Mouse (Mus musculus): ENCODE measurements around the gene Hmgcs2. TPM values are rescaled to one million over a fixed set of nuclear protein-coding genes. Genes with fewer than 3 reads are reported as not detected.

Gene Hmgcs2
- total and polyA plus RNA-seq, 2 experiments = 765 to 1,077 TPM

GRCm38 (mm10) chr3:98334010-98334409, 53.8 kb downstream of the Hmgcs2 start:
- H3K36me3 ChIP-seq (ENCODE audit: control insufficient read depth, insufficient read depth, low read length) = no peaks in the 10 kb centered on the region
- no peaks in the 10 kb centered on the region for H3K79me2 ChIP-seq (ENCODE audit: control insufficient read depth, insufficient read depth, low read length)
- H3K27me3 ChIP-seq (ENCODE audit: control insufficient read depth, insufficient read depth, low read length) = no peaks in the 10 kb centered on the region
- H3K27ac ChIP-seq (replicated peaks; ENCODE audit: insufficient read depth, low read depth, low read length) = no peak overlapping the region
- TF ChIP-seq POLR2A (IDR thresholded peaks at IDR 0.05; ENCODE audit: extremely low read depth, insufficient read depth, low read length) (no peak), CTCF (IDR thresholded peaks at IDR 0.05; ENCODE audit: low read depth, low read length) (no peak)
- 0 out of 2 replicates have a peak, but pooled peaks cover 3% of the 10 kb centered on the region for H3K4me1 ChIP-seq (ENCODE audit: control insufficient read depth, insufficient read depth, low read length)
- H3K4me3 ChIP-seq (ENCODE audit: insufficient read depth, low read depth, low read length) = no peak overlapping the region
- WGBS = 85% methylated on average over 2 of the region's 2 CpGs
- no peak for DNase-seq (ENCODE audit: extremely low read depth, low read depth, low spot score)
- H3K9ac ChIP-seq (ENCODE audit: low read depth, low read length) = no peak overlapping the region

- H3K36me3 ChIP-seq (ENCODE audit: control insufficient read depth, insufficient read depth, low read length) = no peaks in the 10 kb centered on the region
- H3K4me3 ChIP-seq (ENCODE audit: insufficient read depth, low read depth, low read length) = no peak overlapping the region
- H3K9ac ChIP-seq (ENCODE audit: low read depth, low read length) = no peak overlapping the region
- DNase-seq (ENCODE audit: extremely low read depth, low read depth, low spot score) = no peak
- H3K27me3 ChIP-seq (ENCODE audit: control insufficient read depth, insufficient read depth, low read length) = no peaks in the 10 kb centered on the region
- peaks cover 4% of the 10 kb centered on the region; the same call in 1 of the 2 replicates for H3K4me1 ChIP-seq (ENCODE audit: control insufficient read depth, insufficient read depth, low read length)
- TF ChIP-seq CTCF (IDR thresholded peaks at IDR 0.05; ENCODE audit: low read depth, low read length) (no peak), POLR2A (IDR thresholded peaks at IDR 0.05; ENCODE audit: extremely low read depth, insufficient read depth, low read length) (no peak)
- H3K27ac ChIP-seq (replicated peaks; ENCODE audit: insufficient read depth, low read depth, low read length) = no peak overlapping the region
- no peaks in the 10 kb centered on the region for H3K79me2 ChIP-seq (ENCODE audit: control insufficient read depth, insufficient read depth, low read length)
These were observed 55.1 kb downstream of the Hmgcs2 start for GRCm38 (mm10) chr3:98335331-98335730.

GRCm38 (mm10) chr3:98335886-98336285, 55.7 kb downstream of the Hmgcs2 start:
- Histone ChIP-seq H3K9ac (ENCODE audit: low read depth, low read length) (no peak overlapping the region), H3K4me3 (ENCODE audit: insufficient read depth, low read depth, low read length) (no peak overlapping the region), H3K27ac (replicated peaks; ENCODE audit: insufficient read depth, low read depth, low read length) (no peak overlapping the region), H3K4me1 (ENCODE audit: control insufficient read depth, insufficient read depth, low read length) (peaks cover 4% of the 10 kb centered on the region; the same call in 1 of the 2 replicates), H3K79me2 (ENCODE audit: control insufficient read depth, insufficient read depth, low read length) (no peaks in the 10 kb centered on the region), H3K27me3 (ENCODE audit: control insufficient read depth, insufficient read depth, low read length) (no peaks in the 10 kb centered on the region), H3K36me3 (ENCODE audit: control insufficient read depth, insufficient read depth, low read length) (no peaks in the 10 kb centered on the region)
- DNase-seq (ENCODE audit: extremely low read depth, low read depth, low spot score) = no peak
- TF ChIP-seq POLR2A (IDR thresholded peaks at IDR 0.05; ENCODE audit: extremely low read depth, insufficient read depth, low read length) (no peak), CTCF (IDR thresholded peaks at IDR 0.05; ENCODE audit: low read depth, low read length) (no peak)
- 85% methylated on average over 7 of the region's 7 CpGs for WGBS

- no peak overlapping the region for H3K4me3 ChIP-seq (ENCODE audit: insufficient read depth, low read depth, low read length)
- H3K27ac ChIP-seq (replicated peaks; ENCODE audit: insufficient read depth, low read depth, low read length) = no peak overlapping the region
- no peak overlapping the region for H3K9ac ChIP-seq (ENCODE audit: low read depth, low read length)
- no peak for DNase-seq (ENCODE audit: extremely low read depth, low read depth, low spot score)
- no peaks in the 10 kb centered on the region for H3K36me3 ChIP-seq (ENCODE audit: control insufficient read depth, insufficient read depth, low read length)
- TF ChIP-seq POLR2A (IDR thresholded peaks at IDR 0.05; ENCODE audit: extremely low read depth, insufficient read depth, low read length) (no peak), CTCF (IDR thresholded peaks at IDR 0.05; ENCODE audit: low read depth, low read length) (no peak)
- H3K79me2 ChIP-seq (ENCODE audit: control insufficient read depth, insufficient read depth, low read length) = no peaks in the 10 kb centered on the region
- H3K27me3 ChIP-seq (ENCODE audit: control insufficient read depth, insufficient read depth, low read length) = no peaks in the 10 kb centered on the region
- H3K4me1 ChIP-seq (ENCODE audit: control insufficient read depth, insufficient read depth, low read length) = peaks cover 4% of the 10 kb centered on the region; the same call in 1 of the 2 replicates
- WGBS = 83% methylated on average over 22 of the region's 22 CpGs
These were observed 56.7 kb downstream of the Hmgcs2 start for GRCm38 (mm10) chr3:98336661-98337654.

GRCm38 (mm10) chr3:98338584-98339041, 58.4 kb downstream of the Hmgcs2 start:
- no peak overlapping the region for H3K27ac ChIP-seq (replicated peaks; ENCODE audit: insufficient read depth, low read depth, low read length)
- 18% methylated on average over 15 of the region's 15 CpGs for WGBS
- H3K9ac ChIP-seq (ENCODE audit: low read depth, low read length) = peak overlapping the region; percentile 44; the same call in 1 of the 2 replicates
- H3K36me3 ChIP-seq (ENCODE audit: control insufficient read depth, insufficient read depth, low read length) = no peaks in the 10 kb centered on the region
- TF ChIP-seq CTCF (IDR thresholded peaks at IDR 0.05; ENCODE audit: low read depth, low read length) = no peak
- no peak for TF ChIP-seq POLR2A (IDR thresholded peaks at IDR 0.05; ENCODE audit: extremely low read depth, insufficient read depth, low read length)
- peak; percentile 25 for DNase-seq (ENCODE audit: extremely low read depth, low read depth, low spot score)
- no peaks in the 10 kb centered on the region for H3K27me3 ChIP-seq (ENCODE audit: control insufficient read depth, insufficient read depth, low read length)
- peak overlapping the region; percentile 39; the same call in 1 of the 2 replicates for H3K4me3 ChIP-seq (ENCODE audit: insufficient read depth, low read depth, low read length)
- peaks cover 4% of the 10 kb centered on the region; the same call in 1 of the 2 replicates for H3K4me1 ChIP-seq (ENCODE audit: control insufficient read depth, insufficient read depth, low read length)
- H3K79me2 ChIP-seq (ENCODE audit: control insufficient read depth, insufficient read depth, low read length) = no peaks in the 10 kb centered on the region

All from liver, adult 2 months (tissue).